Mouse (Mus musculus): ENCODE measurements at regions not wholly inside any gene's neighbourhood (a gene's known extent, or its start where the extent isn't known, plus 50 kb on each side); places are given as distances from the start of the nearest gene placed in this dataset.

DNA sequence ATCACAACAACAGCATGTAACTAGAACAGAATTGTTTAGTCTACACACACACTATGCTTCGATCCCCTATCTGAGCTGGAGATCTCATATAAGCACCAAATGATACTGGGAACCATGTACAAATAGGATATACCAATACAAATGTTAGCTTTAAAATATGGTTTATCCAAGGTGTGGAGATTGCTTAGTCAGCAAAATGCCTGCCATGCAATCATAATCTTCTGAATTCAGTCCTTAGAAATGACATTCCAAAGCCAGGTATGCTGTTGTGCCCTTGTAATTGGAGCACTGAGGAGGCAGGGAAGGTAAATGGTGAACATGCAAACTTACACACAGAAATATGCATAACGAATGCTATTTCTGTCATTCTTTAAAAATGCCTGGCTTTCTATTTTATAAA lies 54.0 kb upstream of the Thsd7b start:
- no peak for DNase-seq (ENCODE audit: low read depth)

- DNase-seq (ENCODE audit: low read depth): no peak
Observed at GRCm38 (mm10) chr1:129208806-129209205, 64.3 kb upstream of the Thsd7b start.

DNA sequence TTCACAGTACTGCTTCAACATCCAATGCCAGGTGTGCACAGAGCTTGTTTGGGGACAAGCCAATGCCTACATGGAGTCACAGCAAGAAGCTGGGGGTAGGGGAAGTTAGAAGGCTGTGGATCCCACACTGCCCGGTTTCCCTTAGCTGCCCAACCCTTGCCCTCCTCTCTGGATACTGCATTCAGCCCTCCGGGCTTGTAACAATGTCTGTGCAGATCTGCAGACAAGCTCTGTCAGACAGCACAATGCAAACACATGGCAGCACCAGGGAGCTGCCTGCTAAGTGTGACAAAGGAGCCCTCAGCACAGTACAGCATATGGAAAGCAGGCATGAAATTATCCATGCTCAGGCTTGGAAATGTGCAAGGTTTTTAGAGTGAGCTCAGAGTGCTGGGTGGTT lies 64.7 kb upstream of the Thsd7b start:
- DNase-seq (ENCODE audit: low read depth): no peak

GRCm38 (mm10) chr1:129207674-129208073 lies 65.4 kb upstream of the Thsd7b start:
- DNase-seq (ENCODE audit: low read depth): no peak

- no peak for DNase-seq (ENCODE audit: low read depth)
Observed at GRCm38 (mm10) chr1:129180174-129180759, 92.8 kb upstream of the Thsd7b start.

DNA sequence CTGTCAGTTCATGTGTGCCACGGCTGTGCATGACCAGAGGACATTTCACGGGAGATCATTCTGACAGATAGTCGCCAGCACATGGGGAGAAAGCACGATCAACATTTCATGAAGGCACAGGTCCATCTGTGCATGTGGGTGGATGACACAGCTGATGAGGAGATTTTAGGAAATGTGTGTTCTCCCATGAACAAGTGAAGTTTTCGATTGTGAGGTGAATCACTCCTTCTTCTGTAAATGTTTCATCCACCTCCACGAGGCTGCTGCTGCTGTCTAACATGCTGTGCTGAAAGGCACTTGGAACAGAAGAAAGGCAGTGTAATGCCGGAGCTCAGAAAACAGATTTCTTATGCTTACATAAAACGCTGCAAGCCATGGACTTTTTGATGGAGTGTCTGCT lies 103.2 kb upstream of the Thsd7b start:
- no peak for DNase-seq (ENCODE audit: low read depth)

DNA sequence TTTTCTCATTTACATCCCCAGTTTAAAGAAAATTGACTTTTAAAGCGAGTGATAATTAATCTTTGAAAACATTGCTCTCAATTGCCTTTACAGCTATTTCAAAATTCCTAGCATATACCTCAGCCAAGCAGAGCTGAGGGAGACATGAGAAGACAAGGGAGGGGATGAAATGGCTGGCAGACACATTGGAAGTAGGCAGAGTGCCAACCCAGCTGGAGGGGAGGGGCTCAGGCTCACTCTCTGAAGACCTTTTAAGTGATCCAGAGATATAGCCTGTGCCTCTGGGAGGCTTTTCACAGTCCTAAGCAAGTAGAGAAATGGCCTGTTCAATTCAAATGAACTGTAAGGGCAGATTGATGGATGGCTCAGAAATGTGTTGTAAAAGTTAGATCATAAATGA lies 122.5 kb upstream of the Thsd7b start:
- no peak for DNase-seq (ENCODE audit: low read depth)

GRCm38 (mm10) chr1:129148733-129149388 lies 124.2 kb upstream of the Thsd7b start:
- no peak for DNase-seq (ENCODE audit: low read depth)

GRCm38 (mm10) chr1:129146395-129147094 lies 126.6 kb upstream of the Thsd7b start:
- no peak for DNase-seq (ENCODE audit: low read depth)

DNA sequence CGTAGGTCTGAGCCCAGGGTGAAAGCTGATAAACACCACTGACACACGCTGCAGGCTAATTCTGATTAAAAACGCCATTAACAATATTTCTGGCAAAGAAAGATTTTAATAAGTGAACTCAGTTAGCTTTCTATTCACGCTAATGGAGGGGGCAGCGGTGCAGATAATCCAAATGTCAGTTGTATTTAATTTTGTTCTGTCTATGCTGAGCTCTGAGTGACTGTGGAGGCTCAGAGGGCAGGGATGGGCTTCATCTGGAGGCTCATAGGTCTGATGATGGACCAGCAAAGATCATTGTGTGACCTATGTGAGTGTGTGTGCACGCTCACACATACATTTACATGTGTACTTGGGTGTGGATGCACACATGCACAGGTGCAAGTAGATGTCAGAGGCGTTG lies 134.3 kb upstream of the Thsd7b start:
- DNase-seq (ENCODE audit: low read depth): no peak

DNA sequence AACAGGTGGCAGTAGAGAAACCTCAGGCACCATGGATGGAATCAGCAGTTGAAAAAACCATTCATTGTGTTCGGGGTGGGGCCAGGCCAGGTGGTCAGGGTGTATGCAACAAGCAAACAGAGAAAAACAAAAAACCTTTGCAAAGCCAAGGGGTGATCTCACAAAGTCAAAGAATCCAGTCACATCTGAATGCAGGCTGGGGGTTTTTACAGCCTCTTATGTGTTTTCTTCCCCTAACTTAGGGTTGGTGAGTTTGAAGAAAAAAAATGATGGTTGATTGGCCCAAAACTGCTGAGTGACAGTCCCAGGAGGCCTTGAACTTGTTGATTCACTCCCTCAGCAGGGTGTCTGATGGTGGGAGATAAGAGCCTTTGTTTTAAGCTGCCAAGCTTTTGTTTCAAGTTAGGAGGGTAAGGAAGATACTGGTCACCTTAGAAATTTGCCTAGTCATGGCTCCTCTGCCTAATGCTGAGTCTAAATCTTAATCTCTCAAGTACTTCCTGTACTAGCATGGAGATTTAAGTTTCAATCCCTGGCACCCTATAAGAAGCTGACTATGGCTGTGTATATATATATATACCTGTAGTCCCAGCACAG lies 166.0 kb upstream of the Thsd7b start:
- no peak for DNase-seq (ENCODE audit: low read depth)

- DNase-seq (ENCODE audit: low read depth): no peak
Observed at GRCm38 (mm10) chr1:129100997-129101396, 172.1 kb upstream of the Thsd7b start.

GRCm38 (mm10) chr1:129078274-129078673 lies 194.8 kb upstream of the Thsd7b start:
- DNase-seq (ENCODE audit: low read depth): no peak

GRCm38 (mm10) chr1:129057182-129057581 lies 215.9 kb upstream of the Thsd7b start:
- no peak for DNase-seq (ENCODE audit: low read depth)

DNA sequence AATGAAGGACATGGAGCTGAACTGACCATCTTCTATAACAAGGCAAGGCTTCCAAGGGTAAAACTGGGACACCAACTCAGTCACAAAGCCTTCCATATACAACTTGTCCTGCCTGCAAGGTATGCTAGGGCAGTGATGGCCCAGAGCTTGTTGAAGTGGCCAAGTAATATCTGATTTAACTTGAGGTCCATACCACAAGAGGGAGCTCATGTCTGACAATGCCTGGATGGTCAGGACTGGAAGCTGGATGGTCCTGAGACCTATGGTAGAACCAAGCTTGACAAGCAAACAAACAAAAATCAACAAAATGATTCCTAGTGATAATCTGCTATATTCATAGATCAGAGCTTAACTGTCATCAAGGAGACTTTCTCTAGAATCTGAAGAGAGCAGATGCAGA lies 217.8 kb upstream of the Thsd7b start:
- DNase-seq (ENCODE audit: low read depth): no peak

GRCm38 (mm10) chr1:129033707-129034106 lies 239.4 kb upstream of the Thsd7b start:
- no peak for DNase-seq (ENCODE audit: low read depth)

- no peak for DNase-seq (ENCODE audit: low read depth)
Observed at GRCm38 (mm10) chr1:129005899-129006298, 267.2 kb upstream of the Thsd7b start.

DNA sequence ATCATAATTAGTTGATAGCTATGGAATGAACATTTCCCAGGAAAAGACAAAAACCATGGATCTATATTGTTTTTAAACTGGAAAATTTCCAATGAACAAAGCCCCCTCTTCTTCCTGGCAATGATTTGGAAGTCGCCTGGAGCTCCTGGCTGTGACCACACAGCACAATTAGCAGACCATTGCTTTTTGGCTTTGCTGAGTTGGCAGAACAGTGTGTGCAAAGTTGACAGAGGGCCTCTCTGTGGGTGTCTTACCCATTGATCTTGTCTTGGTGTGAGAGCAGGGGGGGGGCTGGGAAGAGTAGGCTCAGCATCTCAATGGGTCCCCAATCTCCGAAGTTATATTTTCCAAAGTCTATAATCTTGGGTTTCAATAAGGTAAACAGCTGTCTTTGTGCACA lies 270.8 kb upstream of the Thsd7b start:
- no peak for DNase-seq (ENCODE audit: low read depth)

GRCm38 (mm10) chr1:129001766-129002165 lies 271.3 kb upstream of the Thsd7b start:
- DNase-seq (ENCODE audit: low read depth): no peak

DNA sequence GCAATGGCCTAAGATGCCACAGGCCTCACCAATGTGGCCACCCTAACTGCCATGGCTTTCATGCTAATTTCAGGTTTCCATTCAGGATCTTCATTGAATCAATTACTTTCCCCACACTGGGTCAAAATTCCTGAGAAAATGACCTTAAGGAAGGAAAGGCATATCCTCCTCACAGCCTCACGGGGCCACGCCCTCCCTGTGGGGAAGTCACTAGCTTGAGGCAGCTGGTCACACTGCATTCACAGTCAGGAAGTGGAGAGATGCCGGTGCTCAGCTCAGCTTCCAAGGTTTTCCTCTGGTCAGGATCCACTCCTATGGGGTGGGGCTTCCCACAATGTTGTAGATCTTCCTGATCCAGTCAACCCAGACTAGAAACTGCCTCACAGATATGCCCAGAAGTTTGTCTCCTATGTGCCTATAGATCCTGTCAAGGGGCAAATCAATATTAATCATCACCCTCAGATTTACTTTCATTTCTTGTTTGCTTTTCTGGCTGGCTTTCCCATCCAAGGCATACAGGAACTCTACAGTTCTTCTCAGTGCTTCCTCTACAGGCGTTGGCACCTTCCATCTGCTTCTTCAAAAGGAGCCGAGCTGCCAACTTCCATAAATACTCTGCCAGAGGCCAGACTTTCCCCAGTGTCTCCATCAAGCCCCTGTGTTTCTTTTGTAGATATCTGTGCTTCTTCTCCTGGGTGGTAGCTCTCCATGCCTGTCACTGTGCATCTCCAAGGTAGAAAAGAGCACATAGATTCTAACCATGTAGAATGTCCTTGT lies 273.2 kb upstream of the Thsd7b start:
- DNase-seq (ENCODE audit: low read depth): no peak

- no peak for DNase-seq (ENCODE audit: low read depth)
Observed at GRCm38 (mm10) chr1:128994655-128995054, 278.4 kb upstream of the Thsd7b start.

DNA sequence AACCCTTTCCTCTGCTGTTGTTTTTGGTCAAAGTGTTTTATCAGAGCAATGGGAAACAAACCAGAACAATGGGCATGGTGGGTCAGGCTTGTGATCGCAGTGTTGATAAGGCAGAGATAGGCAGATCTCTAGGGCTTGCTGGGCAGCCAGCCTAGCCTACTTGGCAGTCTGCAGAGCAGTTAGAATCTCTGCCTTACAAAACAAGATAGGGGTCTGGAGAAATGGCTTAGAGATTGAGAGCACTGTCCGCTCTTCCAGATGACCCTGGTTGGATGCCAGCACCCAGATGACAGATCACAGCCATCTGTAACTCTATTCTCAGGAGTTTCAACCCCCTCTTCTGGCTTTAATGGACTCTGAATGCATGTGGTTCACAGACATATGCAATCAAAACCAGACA lies 289.7 kb upstream of the Thsd7b start:
- no peak for DNase-seq (ENCODE audit: low read depth)
